Mouse (Mus musculus): Measurements from ENCODE around the gene E030018B13Rik. TPM values are rescaled to one million over a fixed set of nuclear protein-coding genes. Genes with fewer than 3 reads are reported as not detected.

The E030018B13Rik gene
- polyA plus RNA-seq, 1 experiment from 2014 or later, result 0.19 TPM

- Histone ChIP-seq H3K4me1 (peaks cover 8% of the 10 kb centered on the region; the same call in 1 of the 2 replicates), H3K27me3 (replicated peaks) (no peaks in the 10 kb centered on the region), H3K36me3 (no peaks in the 10 kb centered on the region), H3K4me2 (replicated peaks) (no peak overlapping the region), H3K27ac (no peak overlapping the region; the same call in 1 of the 2 replicates), H3K4me3 (no peak overlapping the region), H3K9me3 (no peaks in the 10 kb centered on the region), H3K9ac (no peak overlapping the region)
- 78% methylated on average over 2 of the region's 2 CpGs for WGBS
- ATAC-seq (ENCODE audit: low FRiP score, low read depth), result peak; percentile 66
Measured at GRCm38 (mm10) chr7:63965135-63965534, 48.5 kb downstream of the E030018B13Rik start.

- H3K9me3 ChIP-seq, result no peaks in the 10 kb centered on the region
- H3K4me2 ChIP-seq (replicated peaks), result no peak overlapping the region
- ATAC-seq (ENCODE audit: low FRiP score, low read depth), result no peak
- H3K27ac ChIP-seq, result no peak overlapping the region
- H3K4me1 ChIP-seq, result peaks cover 8% of the 10 kb centered on the region; the same call in 1 of the 2 replicates
- no peak overlapping the region for H3K4me3 ChIP-seq
- no peaks in the 10 kb centered on the region for H3K36me3 ChIP-seq
- WGBS, result 79% methylated on average over 5 of the region's 5 CpGs
- no peak overlapping the region for H3K9ac ChIP-seq
- no peaks in the 10 kb centered on the region for H3K27me3 ChIP-seq (replicated peaks)
Measured at GRCm38 (mm10) chr7:63965635-63966418, 49.2 kb downstream of the E030018B13Rik start.

GRCm38 (mm10) chr7:63969941-63970340 is 53.3 kb downstream of the E030018B13Rik start:
- Histone ChIP-seq H3K9ac (no peak overlapping the region), H3K4me3 (no peak overlapping the region), H3K4me2 (replicated peaks) (no peak overlapping the region), H3K9me3 (no peaks in the 10 kb centered on the region), H3K27ac (no peak overlapping the region), H3K36me3 (no peaks in the 10 kb centered on the region), H3K27me3 (replicated peaks) (no peaks in the 10 kb centered on the region), H3K4me1 (peaks cover 9% of the 10 kb centered on the region)
- WGBS, result 50% methylated on average over 3 of the region's 3 CpGs
- ATAC-seq (ENCODE audit: low FRiP score, low read depth), result no peak

Other genes with a start within 250 kb of the E030018B13Rik start
- gene Klf13, start 22.1 kb downstream of the E030018B13Rik start, polyA plus RNA-seq (2016; fragmentation: Nextera tagmentation; extraction: Ambion mirVana), result 34.0 and 34.5 TPM in 2 replicates
- 0.15 and 0.17 TPM in 2 replicates for gene Trpm1, start 237.0 kb downstream of the E030018B13Rik start, polyA plus RNA-seq (2016; fragmentation: Nextera tagmentation; extraction: Ambion mirVana)

Data from neural tube, embryonic 12.5 days (tissue).